Mouse (Mus musculus): Measurements from ENCODE around the gene Kdm2b. TPM values are rescaled to one million over a fixed set of nuclear protein-coding genes. Genes with fewer than 3 reads are reported as not detected.
A peak's percentile ranks its signal among the peaks of the same experiment; 100 is the strongest.

The Kdm2b gene
- 10 to 100 TPM; 41.3 to 54.5 TPM for total RNA-seq (2021)
- long read RNA-seq, experiment 1, transcript Kdm2b-201 (12 exons, 3,532 nt), result major isoform, 5 of 22 reads
- long read RNA-seq, experiment 1, partial matches to known transcripts, result 3 of 22 reads
- long read RNA-seq, experiment 1, other reads (novel, unspliced or antisense), result 14 of 22 reads
- long read RNA-seq, experiment 2, transcript Kdm2b-201 (12 exons, 3,532 nt), result major isoform, 14 of 29 reads
- long read RNA-seq, experiment 2, partial matches to known transcripts, result 5 of 29 reads
- long read RNA-seq, experiment 2, other reads (novel, unspliced or antisense), result 10 of 29 reads

DNA sequence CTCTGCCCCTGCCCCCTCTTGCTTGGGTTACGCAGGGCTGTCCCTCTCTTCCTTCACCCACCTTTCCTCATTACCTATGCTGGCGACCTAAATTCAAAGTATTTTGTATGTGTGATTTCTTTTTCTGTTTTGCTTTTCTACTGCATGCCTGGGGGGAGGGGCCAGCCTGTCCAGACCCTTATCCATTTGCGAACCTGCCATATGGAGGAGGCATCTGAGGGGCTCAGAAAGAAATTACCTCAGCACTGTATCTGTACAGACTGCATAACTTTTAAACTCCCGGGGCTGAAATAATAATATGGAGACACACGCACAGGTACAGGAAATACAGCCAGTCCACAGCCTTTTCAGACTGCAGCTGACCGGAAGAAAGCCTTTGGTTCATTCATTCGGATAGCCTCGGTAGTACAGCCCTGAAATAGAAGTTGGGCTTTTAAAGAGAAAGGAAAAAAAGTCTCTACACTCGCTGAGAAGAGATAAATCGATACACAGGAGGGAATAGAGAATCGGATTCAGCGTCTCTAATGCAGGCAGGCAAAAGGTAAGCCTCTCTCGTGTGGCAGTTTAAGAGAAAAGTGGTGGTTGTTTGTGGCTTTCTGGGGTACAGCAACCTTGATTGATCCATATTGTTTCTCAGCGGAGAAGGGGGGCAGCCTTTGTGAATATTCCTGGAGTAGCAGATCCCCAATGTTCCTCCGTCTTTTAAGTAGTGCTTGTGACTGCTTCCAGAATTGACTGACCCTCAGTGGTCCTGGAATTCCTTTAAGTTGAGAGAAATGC is at the start of gene Kdm2b:
Kdm2b (minus strand) TSS at position 273 of the 780 bp plus-strand sequence.
- no peak for DNase-seq (ENCODE audit: low spot score in 2 of 2)

DNA sequence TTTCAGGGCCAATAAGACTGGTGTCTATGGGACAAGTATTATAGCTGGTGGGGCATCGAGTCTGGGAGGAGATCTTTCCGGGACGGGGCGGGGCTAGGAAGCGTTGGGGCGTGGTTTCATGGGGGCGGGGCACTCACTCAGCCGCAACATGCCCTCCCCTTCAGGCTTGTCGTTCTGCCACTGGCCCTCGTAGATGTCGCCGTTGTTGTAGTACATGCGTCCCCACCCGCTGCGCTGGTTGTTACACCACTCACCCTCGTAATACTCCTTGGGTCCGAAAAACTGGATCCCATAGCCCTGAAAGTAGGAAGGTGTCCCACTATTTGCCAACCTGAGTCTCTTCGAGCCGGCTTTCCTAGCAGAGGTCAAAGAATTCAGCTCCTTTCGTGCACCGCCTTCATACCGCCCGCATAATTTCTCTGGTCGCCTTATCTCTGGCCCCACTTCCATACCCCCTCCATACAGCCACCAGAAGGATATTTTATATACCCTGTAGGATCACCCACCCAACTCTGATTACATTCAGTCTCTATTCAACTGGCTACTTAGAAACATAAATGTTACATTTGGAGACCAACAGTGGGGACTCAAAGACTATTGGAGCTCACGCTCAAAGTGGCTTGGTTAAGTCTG is 49.6 kb upstream of the Kdm2b start:
- DNase-seq (ENCODE audit: low spot score in 2 of 2), result no peak

DNA sequence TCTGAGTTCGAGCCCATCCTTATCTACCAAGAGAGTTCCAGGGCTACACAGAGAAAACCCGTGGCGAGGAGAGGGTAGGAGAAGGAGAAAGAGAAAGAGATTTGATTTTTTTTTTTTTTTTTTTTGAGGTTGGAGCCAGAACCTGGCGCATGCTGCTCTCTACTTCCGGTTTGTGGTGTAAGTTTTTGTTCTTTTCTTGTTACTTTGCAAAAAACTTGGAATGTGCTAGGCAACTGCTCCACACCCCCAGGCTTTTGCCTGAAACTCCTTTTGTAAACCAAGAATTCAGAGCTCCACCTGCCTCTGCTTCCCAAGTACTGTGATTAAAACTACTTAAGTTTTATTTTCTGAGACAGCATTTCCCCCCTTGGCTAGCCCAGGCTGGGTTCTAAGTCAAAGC is 48.5 kb upstream of the Kdm2b start:
- no peak for DNase-seq (ENCODE audit: low spot score in 2 of 2)

DNA sequence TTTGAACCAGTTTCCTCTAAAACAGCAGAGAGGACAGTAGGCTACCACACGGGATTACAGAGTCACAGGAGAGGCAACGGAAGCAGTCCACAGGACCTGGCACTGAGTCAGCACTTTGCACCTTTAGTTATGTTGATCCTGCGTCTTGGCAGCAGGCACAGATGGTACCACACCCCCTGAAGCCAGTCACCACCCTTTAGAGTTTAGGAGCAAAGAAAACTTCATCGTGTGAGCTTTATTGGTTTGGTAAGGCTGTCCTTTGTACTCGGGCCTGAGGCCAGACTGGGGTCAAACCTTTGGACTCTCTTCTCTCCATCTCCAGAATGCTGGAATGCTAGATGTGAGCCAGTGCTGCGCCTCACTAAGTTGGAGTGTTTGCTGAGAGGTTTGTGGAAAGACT is 45.9 kb upstream of the Kdm2b start:
- no peak for DNase-seq (ENCODE audit: low spot score in 2 of 2)

DNA sequence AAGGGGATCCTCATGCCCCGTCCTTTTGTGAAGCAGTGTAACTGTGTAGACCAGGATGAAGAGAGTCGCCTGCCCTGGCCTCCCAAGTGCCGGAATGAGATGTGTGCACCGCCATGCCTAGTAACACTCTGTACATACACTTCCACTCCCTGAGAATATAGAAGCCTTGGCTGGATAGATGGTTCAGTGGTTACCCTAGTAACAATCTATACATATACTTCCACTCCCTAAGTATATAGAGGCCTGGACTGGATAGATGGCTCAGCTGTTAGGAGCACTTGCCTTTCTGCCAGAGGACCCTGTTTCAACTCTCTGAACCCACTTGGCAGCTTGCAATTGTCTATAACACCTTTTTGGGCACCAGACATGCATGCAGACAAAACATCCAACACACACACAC is 45.5 kb upstream of the Kdm2b start:
- no peak for DNase-seq (ENCODE audit: low spot score in 2 of 2)

DNA sequence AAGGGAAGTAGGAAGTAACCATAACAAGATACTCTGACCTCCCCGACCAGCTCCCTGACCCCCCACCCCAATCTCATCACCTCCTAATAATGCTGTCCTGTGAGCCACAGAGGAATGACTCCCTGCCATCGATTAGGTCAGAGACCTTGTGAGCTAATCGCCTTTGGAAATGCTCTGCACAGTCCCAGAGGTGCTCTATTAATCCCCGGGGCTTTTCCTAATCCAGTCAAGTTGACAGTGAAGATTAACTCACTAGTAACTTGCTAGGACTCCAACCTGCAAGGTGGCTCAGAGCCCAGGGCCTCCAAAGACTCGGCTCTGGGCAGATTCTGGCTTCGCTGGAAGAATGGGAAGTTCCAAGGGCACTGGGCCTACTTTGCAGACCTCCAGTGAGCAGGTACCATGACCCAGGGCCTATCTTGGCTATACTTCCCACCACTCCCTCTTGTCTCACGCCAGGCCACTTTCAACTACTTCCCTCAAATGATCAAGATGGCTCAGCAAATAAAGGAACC is 44.1 kb upstream of the Kdm2b start:
- no peak for DNase-seq (ENCODE audit: low spot score in 2 of 2)

DNA sequence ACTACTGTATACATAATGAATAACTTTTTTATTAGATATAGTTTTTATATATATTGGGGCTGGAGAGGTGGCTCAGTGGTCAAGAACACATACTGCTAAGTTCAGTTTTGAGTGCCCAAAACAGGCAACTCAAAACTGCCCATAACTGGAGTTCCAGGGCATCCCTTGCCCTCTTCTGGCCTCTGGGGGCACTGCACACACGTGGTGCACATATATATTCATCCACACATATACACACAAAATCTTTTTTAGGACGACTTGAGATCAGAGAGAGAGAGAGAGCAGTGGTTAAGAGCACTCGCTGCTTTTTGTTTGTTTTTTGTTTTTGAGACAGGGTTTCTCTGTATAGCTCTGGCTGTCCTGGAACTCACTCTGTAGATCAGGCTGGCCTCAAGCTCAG is 41.7 kb upstream of the Kdm2b start:
- DNase-seq (ENCODE audit: low spot score in 2 of 2), result no peak

DNA sequence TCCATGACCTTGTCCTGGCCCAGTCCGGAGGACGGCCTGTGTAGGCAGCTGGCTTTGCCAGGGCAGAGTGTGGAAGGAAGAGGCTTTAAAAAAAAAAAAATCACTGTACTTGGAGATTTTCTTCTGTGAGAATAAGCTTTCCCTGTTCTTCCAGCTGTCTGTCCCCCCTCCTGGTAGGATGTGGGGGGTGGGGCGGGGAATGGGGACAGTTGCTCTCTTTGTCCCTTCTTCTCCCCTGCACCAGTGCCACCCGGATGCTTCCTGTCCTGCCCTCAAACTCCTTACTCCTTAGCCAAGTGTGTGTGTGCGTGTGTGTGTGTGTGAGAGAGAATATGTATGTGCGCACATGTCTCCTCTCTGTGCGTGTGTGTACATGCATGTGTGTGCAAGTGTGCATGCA is 40.1 kb upstream of the Kdm2b start:
- no peak for DNase-seq (ENCODE audit: low spot score in 2 of 2)

DNA sequence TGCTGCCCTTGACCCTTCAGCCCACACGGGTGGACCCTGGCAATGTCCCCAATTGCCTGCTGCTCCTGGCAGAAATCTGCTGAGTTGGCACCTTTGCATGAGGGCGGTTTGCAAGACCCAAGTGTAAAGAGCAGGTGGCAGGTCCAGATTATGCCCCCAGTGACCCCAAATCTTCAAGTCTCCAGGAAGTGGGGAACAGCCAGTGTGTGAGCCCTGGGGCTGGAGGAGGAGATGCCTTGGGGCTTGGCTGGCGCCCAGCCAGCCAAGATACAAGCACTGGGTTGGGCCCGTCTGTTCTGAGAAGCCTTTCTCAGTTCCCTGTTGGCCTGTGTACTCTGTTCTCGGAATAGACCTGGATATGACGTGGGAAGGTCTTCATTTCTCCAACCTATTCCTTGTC is 37.8 kb upstream of the Kdm2b start:
- DNase-seq (ENCODE audit: low spot score in 2 of 2), result no peak

DNA sequence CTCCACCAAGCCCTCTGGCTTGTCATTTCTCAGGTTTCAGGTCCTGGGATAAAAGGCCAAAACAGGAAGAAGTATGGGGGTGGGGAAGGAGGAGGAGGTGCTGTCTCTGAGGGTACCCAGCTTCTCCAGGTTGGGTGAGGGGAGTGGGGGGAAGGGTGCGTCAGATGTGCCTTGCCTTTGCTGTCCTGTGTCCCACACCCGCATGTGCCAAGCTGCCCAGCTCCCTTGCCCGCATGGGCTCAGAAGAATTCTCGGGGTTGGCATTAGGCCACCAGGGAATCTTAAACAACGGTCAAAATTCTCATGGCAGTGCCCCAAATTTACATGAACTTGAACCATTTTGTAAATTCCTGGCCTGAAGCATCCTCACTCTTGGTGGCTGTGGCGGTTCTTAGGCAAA is 36.8 kb upstream of the Kdm2b start:
- no peak for DNase-seq (ENCODE audit: low spot score in 2 of 2)

DNA sequence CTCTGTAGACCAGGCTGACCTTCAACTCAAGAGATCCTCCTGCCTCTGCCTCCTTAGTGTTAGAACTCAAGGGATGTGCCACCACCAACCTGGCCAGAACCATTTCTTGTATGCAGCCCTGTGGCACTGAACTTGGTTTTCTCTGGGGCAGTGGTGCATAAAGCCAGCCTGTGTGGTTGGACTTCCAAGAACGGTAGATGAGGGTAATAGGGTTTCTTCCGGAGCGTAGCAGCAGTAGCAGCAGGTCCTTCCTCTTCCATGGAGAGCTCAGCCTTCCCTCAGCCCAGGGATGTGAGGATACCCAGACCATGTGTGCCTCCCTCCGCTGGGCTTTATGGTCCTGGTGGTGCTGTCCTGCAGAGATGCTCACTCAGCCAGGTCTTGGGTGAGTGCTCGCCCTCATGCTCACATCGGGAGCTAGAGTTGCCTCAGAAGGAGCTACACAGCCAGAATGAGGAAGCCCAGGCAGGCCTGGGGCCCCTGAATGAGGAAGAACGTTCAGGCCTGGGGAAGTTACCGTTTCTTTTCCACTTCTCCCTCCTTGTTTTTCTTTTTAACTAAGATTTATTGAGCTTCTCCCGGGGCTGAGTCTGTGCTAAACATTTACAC is 35.4 kb upstream of the Kdm2b start:
- DNase-seq (ENCODE audit: low spot score in 2 of 2), result no peak

DNA sequence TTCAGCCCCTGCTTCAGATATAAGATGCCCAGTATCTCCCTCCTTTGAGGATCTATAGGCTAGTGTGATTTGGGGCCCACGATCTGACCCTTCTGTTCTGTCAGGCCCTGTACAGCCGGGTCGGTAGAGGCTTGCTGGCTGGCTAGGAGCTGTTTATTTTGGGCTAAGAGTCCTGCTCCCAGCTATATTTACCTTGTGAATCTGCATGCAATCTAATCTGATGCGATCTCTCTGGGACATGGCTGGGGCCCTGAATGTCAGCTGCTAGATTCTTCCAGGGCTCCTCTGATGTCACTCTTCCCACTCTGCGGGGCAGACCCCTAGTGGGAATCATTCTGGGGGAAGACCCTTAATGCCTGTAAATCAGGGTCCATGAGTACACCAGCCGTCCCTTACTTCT is 34.7 kb upstream of the Kdm2b start:
- DNase-seq (ENCODE audit: low spot score in 2 of 2), result no peak

DNA sequence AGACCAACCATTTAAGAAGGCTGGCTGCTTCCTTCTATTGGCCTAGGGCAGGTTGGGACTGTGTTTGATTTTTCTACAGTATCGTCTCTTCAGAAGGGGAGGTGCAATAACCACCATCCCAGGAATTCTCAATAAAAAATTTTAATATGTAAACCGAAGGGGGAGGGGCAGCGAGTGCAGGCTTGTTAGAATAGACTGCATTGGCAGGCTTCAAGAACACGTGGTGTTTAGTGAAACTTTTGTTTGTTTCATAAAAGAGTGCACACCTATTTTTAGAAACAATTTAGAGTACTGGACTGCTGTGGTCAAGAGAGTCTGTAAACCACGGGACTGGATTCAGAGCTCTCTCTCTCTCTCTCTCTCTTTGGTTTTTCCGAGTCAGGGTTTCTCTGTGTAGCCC is 33.4 kb upstream of the Kdm2b start:
- DNase-seq (ENCODE audit: low spot score in 2 of 2), result no peak

DNA sequence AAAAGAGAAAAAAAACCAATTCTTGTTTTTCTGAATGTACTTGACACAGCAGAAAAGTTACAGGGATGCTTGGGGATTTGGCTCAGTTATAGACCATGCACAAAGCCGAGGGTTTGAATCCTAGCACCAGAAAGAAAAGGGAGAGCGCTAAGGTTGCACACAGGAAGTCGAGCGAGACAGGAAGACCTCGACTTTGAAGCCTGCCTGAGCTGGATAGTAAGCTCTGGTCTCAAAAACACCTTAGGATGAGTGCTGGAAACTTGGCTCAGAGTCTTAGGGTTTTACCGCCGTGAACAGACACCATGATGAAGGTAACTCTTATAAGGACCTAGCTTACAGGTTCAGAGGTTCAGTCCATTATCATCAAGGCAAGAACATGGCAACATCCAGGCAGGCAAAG is 31.8 kb upstream of the Kdm2b start:
- DNase-seq (ENCODE audit: low spot score in 2 of 2), result no peak

DNA sequence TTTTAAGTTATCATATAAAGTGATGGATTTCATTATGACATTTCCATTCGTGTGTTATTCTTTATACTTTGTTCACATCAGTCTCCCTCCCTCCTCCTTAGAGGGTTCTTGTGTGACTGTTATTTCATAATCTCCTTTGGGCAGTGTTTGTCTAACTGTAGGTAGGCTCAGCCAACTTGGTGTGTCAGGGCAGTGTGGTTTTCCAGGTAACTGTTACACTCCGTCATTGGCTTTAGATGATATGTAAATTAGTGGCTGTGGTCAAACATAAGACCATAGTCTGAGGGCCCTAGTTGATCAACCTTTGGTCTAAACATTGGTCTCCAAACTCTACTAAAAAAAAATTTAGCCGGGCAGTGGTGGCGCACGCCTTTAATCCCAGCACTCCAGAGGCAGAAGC is 30.8 kb upstream of the Kdm2b start:
- DNase-seq (ENCODE audit: low spot score in 2 of 2), result no peak

DNA sequence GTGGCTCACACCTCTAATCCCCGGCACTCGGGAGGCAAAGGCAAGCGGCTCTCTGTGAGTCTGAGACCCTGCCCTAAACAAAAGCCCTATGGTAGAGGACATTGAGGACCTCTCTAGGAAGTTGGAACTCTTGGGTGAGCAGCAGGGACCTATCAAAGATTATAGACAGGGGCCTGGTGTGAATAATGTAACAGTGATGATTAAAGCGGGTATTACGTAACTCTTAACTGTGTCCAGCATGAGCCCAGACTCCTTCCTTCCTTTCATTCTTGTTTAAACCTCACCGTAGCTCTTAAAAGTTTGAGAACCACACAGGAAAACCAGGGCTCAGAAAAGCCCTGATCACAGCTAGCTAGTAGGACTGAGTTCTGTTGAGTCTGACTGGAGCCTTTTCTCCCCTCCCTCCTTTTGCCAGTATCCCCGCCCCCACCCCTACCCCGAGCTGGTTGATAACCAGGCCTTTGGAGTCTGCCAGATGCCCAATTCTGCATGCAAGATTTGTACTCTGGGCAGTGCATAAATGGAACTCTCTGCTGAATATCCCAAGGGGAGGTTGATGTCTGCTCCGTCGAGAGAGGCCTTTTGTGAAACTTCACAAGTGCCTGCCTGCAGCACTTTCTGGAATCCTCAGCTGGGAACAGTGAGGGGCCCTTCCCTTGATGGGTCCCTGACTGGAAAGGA is 29.9 kb upstream of the Kdm2b start:
- peak in 1 of 2 experiments; percentile 66 for DNase-seq (ENCODE audit: low spot score in 2 of 2)

DNA sequence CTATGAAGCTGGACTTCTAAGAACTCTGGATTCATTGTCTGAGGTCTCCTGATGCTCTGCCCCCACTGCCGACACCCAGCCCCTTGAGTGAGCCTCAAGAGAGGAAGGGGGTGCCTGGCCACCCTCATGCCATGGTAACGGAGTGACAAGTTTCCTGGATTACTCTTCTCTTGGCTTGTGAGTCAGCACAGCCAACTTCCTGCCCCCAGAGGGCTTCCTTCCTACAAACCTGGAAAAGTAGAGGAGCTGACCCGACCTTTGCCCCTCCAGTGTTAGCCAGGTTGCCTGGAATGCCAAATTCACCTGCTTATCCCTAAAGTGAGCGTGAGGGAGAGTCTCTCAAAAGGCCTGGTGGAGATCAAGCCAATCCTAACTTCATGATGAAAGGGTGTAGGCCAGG is 27.9 kb upstream of the Kdm2b start:
- DNase-seq (ENCODE audit: low spot score in 2 of 2), result no peak

DNA sequence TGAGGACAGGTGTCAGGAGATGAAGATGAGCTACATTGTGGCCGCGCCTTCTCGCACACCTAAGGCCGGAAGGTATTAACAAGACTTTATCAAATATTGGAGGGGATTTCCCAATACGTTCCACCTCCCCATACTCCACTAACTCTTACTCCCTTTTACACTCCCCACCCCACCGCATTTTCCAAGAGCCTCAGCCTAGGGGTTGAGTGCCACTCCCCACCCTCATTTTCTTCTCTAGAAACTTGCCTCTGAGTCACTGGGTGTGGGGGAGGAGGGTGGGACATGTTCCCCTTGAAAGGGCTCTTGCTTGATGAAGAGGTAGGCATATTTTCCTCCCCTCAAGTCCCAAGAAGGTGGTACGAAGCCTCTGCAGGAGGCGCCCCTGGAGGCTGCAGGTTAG is 26.3 kb upstream of the Kdm2b start:
- DNase-seq (ENCODE audit: low spot score in 2 of 2), result no peak

DNA sequence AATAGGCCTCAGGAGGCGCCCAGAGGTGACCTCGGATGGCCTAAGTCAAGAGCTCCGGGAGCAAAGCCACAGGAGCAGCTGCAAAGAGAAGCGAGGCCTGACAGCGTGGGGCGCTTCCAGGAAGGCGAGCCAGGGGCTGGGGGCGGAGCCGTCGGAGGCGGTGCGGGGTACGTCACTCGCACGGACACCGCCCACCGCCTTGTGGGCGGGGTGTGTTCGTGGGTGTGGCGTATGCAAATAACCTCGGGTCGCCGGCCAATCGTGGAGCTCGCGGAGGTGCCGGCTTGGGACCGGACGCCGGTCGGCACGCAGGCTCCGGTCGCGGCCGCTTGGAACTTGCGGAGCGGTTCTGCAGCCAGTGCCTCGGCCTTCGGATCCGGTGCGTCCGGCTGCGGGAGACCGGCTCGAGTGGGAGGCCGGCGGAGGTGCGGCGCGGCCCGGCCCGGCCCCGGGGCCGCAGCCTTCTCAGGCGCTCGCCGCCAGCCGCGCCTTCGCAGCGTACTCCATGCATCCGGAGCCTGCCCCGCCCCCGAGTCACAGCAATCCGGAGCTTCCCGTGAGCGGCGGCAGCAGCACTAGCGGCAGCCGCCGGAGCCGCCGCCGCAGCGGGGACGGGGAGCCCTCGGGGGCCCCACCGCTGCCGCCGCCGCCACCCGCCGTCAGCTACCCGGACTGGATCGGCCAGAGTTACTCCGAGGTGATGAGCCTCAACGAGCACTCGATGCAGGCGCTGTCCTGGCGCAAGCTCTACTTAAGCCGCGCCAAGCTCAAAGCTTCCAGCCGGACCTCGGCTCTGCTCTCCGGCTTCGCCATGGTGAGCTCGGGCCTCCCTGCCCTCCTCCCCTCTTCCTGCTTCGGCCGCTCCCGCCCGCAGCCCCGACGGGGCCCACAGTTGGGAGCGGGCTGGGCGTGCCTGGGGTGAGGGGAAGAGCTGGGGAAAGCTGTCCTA is 25.4 kb upstream of the Kdm2b start, which contains the start of gene Orai1:
Orai1 (plus strand) TSS at position 322 of the 949 bp plus-strand sequence.
- DNase-seq (ENCODE audit: low spot score in 2 of 2), result peak; percentile 96 to 98

All from layer of hippocampus, postnatal 14 days (tissue).